Mouse (Mus musculus): ENCODE measurements around the gene Olfr1380. TPM values are rescaled to one million over a fixed set of nuclear protein-coding genes. Genes with fewer than 3 reads are reported as not detected.
"Not testable (repeated sequence)": the region's sequence is repeated elsewhere in the genome, so short reads cannot be mapped to it uniquely, and the experiment has no call there.

Gene Olfr1380
- total RNA-seq (2021): not detected
- long read RNA-seq, experiment 1: 0 reads
- long read RNA-seq, experiment 2: 0 reads

DNA sequence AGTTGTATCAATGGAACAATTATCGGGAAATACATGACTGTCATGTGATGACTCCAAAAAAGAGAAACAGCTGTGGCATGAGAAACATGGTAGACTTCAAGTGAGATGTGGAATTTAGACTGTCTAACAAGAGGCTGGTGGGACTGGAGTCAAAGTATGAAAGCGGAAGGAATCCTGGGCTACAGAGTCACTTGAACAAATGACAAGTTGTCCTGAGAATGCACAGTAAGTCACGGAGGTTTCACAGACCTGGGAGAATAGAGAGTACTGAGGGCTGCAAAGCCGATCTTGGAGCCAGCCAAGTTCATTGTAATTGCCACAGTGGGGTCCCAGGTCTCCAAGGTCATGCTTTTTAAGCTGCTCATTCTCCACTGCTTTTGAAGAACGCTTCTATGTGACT, at the start of gene Olfr1380:
Olfr1380 (plus strand) TSS at position 301 of the 400 bp plus-strand sequence.
- DNase-seq (ENCODE audit: low spot score in 2 of 2): not testable (repeated sequence)

DNA sequence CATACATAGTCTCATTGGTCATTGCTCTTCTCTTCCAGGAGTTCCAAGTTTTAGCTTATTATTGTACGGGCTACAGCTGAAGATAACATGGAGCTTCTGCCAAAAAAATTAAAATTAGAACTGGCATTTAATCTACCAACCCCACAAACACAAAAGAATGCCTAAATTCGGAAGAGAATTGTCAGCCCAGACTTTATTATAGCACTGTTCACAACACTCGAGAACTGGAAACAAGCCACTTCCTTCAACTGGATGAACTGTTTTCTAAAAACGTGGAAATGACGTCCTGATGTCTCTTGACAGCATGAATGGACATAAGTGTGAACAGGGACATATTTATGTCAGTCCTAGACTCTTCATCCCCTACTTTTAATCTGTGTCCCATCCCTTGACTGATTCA, 38.6 kb upstream of the Olfr1380 start:
- no peak for DNase-seq (ENCODE audit: low spot score in 2 of 2)

DNA sequence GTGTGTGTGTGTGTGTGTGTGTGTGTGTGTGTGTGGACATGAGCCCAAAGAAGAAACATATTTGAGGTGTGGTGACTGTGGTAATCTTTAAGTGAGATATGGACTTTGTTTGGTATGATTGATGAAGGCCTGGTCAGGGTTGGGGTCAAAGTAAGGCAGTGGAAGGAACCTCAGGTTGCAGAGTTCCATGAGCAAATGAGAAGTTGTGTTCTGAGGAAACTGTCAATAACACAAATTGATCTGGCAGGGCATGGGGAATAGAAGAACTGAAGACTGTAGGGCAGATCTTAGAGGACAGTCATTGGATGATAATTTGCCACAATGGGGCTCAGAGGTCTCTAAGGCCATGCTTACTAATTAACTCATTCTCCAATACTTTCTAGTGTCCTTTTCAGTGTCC, 37.3 kb upstream of the Olfr1380 start, which contains the start of gene Olfr1383:
Olfr1383 (plus strand) TSS at position 301 of the 400 bp plus-strand sequence.
- no peak for DNase-seq (ENCODE audit: low spot score in 2 of 2)

DNA sequence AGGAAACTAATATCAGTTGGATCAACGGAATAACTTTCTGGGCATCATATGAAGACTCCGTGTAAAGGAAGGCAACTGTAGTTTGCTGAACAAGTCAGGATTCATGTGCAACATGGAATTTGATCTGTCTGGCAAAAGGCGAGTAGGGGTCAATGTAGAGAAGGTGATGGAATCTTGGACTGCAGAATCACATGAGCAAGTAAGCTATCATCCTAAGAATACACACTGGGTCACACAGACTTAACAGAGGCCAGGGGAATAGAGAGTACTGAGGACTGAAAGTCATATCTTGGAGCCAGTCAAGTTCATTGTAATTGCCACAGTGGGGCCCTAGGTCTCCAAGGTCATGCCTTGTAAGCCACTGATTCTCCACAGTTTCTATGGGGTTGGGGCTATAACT, 28.7 kb upstream of the Olfr1380 start, which contains the start of gene Olfr1382:
Olfr1382 (plus strand) TSS at position 301 of the 400 bp plus-strand sequence.
- DNase-seq (ENCODE audit: low spot score in 2 of 2): no peak

DNA sequence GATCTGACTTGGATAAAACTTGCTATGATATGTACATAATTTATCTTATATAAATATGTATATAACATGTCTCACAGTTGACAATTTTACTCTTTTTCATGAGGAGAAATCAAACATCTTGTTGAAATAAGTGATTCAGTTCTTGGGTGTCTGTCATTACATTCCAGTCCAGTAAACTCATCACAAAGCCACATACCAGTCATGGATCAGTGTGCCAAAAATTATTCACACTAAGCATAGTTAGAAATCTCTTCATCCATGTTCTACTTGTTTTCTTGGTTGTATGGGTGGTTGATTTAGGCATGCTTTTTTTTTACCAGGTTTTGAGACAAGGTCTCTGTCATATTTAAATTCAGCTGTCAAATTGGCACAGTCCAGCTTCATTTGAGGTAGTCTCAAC, 23.9 kb upstream of the Olfr1380 start:
- DNase-seq (ENCODE audit: low spot score in 2 of 2): no peak

DNA sequence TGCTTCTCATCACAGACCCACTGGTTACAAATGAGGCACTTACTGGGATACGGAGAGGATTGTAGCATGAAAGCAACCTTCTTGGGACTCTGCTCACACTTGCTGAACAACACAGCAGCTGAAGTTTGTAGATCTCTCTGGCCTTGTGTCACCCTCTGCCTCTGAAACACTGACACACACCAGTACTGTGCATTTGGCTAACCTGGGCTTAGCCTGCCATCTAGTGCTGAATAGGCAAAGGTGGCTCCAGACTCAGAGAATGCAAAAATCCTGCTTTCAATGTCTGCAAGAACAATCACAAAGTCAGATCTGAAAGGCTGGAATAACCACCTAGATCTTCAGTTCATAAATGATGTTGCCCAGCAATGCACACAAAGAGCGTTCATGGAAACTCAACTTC, 20.0 kb upstream of the Olfr1380 start:
- not testable (repeated sequence) for DNase-seq (ENCODE audit: low spot score in 2 of 2)

DNA sequence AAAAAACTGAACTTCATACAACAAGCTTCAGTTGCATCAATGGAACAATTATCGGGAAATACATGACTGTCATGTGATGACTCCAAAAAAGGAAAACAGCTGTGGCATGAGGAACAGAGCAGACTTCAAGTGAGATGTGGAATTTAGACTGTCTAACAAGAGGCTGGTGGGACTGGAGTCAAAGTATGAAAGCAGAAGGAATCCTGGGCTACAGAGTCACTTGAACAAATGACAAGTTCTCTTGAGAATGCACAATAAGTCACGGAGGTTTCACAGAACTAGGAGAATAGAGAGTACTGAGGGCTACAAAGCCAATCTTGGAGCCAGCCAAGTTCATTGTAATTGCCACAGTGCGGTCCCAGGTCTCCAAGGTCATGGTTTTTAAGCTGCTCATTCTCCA, 13.5 kb upstream of the Olfr1380 start, which contains the start of gene Olfr1381:
Olfr1381 (plus strand) TSS at position 301 of the 400 bp plus-strand sequence.
- not testable (repeated sequence) for DNase-seq (ENCODE audit: low spot score in 2 of 2)

DNA sequence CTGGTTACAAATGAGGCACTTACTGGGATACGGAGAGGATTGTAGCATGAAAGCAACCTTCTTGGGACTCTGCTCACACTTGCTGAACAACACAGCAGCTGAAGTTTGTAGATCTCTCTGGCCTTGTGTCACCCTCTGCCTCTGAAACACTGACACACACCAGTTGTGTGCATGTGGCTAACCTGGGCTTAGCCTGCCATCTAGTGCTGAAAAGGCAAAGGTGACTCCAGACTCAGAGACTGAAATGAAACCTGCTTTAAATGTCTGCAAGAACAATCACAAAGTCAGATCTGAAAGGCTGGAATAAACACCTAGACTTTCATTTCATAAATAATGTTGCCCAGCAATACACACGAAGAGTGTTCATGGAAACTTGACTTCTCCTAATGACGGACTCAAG, 2.6 kb upstream of the Olfr1380 start:
- DNase-seq (ENCODE audit: low spot score in 2 of 2): not testable (repeated sequence)

DNA sequence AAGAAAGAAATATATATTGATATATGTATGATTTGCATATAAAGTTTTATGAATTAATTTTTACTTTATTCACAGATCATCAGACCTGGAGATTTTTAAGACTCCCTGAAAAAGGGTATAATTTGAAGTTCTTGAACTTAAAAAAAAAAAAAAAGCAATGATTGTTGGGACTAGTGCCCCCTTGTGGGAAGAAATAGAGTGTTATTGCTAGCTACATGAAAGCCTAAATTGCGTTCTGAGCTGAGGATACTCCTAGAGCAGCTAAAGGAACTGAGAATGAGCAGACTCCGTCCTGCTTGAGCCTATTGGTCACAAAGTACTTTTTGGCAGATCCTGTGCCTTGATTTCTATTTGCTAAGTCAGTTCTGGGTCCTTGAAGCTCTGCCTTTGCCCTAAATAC, 18.4 kb downstream of the Olfr1380 start:
- not testable (repeated sequence) for DNase-seq (ENCODE audit: low spot score in 2 of 2)

DNA sequence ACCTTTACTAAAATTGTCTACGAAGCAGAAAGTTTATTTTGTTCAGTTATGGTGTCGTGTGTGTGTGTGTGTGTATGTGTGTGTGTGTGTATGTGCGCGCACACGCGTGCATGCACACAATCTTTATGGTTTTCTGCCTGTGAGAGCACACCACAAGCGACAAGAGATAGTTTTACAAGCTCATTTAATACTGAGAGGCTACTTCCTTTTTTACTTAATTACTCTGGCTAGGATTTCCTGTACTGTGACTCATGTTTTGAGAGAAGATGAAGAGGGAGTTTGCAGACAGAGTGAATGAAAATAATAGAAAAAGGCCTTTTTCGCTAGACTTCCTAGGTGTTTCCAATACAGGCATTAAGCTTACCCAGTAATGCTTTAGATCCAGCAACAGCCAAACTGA, 23.8 kb downstream of the Olfr1380 start:
- DNase-seq (ENCODE audit: low spot score in 2 of 2): not testable (repeated sequence)

DNA sequence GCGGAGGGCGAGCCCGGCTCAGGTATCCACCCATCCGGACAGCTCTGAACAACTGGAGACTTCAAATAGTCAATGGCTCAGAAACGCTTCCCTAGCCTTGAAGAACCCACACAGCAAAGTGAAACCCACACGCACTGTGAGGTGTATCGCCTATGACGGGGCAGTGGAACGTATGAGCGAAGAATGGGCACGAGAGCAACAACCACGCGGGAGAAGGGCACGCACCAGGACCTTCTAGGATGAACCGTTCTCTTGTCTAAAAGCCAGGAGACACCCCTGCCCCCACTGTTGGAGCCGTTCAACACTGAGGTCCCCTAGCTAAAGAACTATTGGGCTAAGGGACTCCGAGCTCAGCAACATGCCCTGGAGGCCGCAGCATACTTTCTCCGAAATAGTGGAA, 33.5 kb downstream of the Olfr1380 start:
- DNase-seq (ENCODE audit: low spot score in 2 of 2): no peak

DNA sequence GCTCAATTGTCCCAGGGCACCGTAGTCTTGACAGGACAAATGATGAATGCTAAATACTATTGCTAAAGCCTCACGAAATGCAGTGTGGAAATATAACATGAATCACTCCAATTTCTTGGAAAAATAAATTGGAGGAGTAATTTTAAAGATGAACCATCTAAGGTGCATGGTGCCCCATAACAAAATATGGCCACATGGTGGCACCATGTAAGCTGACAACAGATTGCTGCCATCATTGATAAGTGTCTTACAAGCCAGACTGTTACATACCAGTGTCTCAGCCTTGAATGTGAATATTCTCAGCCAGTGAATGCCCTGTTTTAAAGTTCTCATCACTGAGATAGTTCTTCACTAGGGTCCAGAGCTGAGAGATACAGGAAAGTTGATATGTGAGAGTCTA, 40.5 kb downstream of the Olfr1380 start:
- not testable (repeated sequence) for DNase-seq (ENCODE audit: low spot score in 2 of 2)

DNA sequence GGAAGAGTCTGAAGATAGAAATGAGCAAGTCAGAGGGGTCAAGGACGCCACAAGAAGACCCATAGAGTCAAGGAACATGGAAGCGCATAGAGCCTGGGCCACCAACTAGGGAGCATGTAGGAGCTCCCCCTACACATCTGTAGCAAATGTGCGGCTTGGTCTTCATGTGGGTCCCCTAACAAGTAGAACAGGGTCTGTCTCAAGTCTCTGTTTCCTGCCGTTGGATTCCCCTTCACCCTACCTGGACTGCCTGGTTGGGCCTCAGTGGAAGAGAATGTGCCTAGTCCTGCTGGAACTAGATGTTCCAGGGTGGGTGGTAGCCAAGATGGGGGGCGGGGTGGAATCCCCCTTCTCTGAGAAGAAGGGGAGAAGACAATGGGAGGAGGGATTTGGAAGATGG, 51.6 kb downstream of the Olfr1380 start:
- DNase-seq (ENCODE audit: low spot score in 2 of 2): not testable (repeated sequence)

DNA sequence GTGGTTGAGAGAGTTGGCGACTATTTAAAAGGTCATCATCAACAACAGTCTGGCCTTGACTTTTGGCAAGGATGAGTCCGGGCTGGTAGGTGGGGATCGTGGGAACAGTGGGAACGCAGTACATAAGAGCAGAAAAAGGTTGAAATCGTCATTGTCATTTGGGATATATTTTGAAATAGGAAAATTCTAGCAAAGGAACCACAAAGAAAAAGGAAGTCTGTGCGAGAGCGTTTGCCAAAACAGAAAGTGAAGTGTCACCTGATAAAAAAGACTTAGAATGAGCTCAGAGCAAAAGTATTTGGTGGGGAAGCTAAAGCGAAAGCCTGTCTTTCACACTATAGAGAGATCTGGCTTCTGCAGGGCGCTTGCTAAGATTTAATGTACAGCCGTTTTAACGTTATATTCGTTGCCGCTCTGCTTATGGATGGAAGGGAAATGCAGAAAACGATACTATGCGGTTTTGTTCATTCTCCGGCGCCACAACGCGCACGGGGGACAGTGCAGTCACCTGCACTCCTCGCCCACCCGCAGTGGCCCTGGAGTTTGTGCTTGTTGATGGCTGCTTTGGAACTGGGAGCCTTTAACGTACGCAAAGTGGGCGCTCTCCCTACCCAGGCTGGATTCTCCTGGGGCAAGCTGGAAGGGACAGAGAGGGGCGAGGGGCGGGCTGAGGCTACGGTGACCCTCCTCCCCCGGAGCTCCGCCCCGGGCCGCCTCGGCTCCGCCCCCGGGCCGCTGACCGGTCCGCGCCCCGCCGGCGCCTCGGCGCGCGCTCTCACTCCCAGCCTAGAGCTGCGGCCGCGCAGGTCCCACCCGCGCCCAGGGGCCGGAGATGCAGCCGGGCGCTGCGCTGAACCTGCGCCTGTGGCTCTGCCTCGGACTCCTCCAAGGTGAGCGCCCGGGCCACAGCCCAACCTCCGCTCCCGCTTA, 52.5 kb downstream of the Olfr1380 start, which contains the start of gene Flt4:
Flt4 (plus strand) TSS at position 326 of the 930 bp plus-strand sequence.
- DNase-seq (ENCODE audit: low spot score in 2 of 2): not testable (repeated sequence)

DNA sequence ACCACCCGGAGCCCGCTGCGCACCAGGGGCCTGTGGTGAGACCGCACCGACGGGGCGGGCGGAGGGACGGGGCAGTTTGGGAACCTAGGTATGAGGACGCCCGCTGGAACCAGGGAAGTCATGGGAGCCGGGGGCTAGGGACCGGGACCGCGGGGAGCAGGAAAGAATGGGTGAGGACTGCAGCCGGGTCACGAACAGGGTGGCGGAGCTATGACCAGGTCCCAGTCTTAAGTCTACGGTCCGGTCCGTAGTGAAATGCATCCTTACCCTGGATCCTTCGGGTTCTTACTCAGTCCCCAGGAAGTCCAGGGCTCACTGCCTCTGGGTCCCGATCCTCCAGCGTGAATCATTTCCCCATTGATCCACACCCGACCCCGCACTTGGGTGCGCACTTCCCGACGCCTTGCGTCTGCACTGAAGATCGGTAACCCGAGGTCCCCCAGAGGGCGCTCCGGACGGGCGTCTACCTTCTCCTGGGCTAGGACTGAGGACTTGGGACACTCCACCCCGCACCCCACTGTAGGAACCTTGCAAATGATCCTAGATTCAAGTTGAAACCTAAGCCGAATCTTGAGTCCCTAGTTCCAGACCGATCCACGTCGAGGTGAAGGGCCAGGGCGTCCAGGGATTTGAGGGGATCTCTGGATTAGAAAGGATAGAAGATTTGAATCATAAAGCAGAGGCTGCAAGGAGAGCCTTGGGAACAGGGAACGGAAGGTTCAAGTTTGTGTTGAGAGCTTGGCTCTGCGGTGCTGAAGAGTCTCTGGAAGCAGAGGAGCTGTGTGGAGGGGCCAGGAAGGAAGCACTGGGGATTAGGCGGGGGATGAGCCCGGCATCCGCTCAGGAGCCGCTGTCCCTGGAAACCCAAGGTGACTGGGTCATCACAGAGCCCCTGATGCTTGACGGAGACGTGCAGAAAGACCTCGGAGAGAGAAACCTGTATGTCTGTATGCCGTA, 53.5 kb downstream of the Olfr1380 start:
- DNase-seq (ENCODE audit: low spot score in 2 of 2): not testable (repeated sequence)

DNA sequence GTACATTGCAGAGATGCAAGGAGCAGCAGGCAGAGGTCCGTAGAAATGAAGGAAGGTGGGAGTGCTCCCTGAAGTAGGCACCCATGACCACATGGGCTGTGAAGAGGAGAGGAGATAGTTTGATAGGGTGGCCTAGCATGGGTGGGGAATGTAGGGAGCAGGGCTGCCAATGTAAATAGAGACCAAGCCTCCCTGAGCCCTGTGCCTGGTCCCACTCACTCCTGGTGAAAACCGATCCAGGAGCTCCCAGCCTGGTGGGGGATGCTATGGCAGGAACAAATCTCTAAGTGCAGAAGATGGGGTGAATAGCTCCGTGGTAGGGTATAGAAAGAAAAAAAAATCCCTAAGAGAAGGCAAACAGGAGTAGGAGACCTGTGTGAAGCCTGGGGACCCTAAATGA, 54.7 kb downstream of the Olfr1380 start:
- DNase-seq (ENCODE audit: low spot score in 2 of 2): not testable (repeated sequence)

DNA sequence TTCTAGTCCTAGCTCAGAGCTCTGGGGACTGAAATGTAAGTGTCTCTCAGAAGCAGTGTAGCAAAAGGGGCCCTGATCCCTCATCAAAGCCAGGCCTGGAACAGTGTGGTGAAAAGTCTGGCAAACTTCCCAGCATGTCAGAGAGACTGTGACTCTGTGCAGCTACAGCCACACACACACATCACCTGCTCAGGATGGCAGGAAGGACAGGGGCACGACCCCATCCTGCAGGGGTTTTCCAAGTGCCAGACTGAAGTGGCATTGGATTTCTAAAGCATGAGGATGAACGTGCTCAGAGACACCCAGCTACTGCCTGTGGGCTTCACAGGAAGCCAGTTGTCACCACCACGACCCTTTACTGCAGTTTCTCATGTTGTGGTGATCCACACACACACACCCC, 55.5 kb downstream of the Olfr1380 start:
- DNase-seq (ENCODE audit: low spot score in 2 of 2): no peak

DNA sequence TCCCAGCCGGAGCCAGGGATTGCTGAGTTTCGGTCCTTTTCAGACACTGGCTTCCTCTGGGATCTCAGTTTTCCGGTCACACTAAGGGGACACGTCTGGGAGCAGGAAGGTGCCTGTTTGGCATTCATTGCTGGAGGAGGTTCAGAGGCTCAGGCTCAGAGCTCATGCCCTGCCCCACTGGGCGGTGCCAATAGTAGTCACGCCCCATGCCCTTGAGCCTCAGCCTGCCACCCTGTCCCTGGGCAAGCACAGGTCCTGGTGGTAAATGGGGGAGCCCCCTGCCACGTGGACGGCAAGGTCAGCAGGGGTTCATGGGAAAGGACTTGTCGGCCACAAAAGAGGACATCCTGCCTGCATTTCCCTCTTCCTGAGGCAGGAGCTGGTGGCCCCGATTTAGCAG, 56.7 kb downstream of the Olfr1380 start:
- DNase-seq (ENCODE audit: low spot score in 2 of 2): no peak

Measured in gastrocnemius, postnatal 4 days (tissue).